Mouse (Mus musculus) frontal cortex, adult 2 months (tissue): ENCODE results near the gene Plekhg1. TPM values are rescaled to one million over a fixed set of nuclear protein-coding genes. Genes with fewer than 3 reads are reported as not detected.

Source experiments
- DNase-seq, 2 experiments: peaks; one replicate each; pipeline ENCODE4 v3.0.0; 2022; ENCODE audit warnings: low spot score in 1 of 2; ENCODE audit errors: extremely low spot score in 1 of 2
- polyA plus RNA-seq: library from polyadenylated mRNA; depleted of rRNA; stranded (reverse); fragments of >200 nt; gene quantifications from 2 replicates; pipeline ENCODE4 v1.2.3, GENCODE M21; 2012

Gene Plekhg1
- polyA plus RNA-seq, 1 experiment, result 6.4 TPM

DNA sequence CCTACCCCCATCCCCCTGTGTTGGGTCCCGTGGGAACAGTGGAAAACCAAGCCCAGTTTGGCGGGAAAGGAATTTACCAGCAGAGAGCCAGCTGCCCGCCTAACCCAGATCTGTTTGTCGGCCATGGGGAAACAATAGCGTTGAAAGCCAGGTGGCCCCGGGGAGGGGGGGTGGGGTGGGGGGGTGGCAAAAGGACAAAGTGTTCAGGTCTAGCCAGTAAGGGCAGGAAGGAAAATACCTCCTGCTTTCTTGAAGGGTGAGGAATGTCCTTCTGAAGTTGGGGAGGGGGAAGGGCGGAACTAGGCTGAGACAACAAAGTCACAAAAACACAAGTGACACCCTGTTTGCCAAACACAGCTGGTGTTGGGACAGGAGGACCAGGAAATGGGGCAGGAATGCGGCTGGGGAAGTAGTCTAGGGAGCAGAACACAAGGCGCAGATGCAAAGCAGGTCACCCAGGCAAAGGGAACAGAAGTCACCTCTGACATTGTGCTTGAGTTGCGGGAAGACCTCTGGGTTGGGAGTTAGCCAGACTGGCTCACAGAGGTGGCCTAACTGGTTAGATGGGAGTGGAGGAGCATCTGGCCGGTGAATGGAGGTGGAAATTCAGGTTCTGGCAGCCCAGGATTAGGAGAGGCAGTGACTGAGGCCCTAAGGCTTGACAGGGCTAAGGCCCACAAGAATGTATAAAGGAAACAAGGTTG lies 201.0 kb downstream of the Plekhg1 start:
- no peak for DNase-seq

DNA sequence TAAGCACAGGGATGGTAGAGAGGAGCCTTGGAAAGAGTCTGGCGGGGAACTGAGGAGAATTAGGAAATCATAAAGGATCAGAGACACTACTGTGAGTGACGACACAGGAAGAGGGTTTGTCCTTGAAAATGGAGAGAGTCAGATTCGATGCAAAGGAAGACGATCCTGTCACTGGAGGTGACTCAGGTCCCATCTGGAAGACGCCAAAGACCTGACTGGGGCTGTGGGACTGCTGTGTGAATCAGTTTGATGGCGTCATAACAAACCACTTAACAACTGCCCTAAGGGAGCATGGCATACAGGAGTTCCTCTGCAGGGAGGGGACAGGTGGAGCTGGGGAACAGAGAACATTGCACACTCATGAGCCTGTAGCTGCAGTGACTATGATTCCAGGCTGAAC lies 202.1 kb downstream of the Plekhg1 start:
- no peak for DNase-seq

- peak in 1 of 2 experiments; percentile 81 for DNase-seq
These were observed 203.6 kb downstream of the Plekhg1 start for GRCm38 (mm10) chr10:3943492-3944395.

- DNase-seq, result no peak
These were observed 206.7 kb downstream of the Plekhg1 start for GRCm38 (mm10) chr10:3946871-3947270.

DNA sequence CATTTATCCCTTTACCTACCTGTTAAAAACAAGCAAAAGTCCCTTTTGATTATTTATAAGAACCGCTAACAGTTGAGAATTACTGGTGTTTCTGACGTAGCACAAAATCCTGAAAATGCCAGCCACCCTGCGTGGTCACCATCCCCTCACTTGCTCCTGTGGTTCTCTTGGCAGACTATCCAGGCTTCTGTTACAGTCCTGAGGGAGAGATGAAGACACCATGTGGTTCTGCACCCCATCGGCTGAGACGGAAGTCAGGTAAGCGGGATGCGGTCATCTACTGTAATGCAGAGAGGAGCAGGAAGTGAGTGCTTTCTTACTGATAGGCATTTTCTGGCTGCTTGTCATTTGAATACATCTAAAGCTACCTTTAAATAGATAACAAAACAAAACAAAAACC lies 207.2 kb downstream of the Plekhg1 start:
- no peak for DNase-seq

- no peak for DNase-seq
These were observed 209.1 kb downstream of the Plekhg1 start for GRCm38 (mm10) chr10:3949306-3949705.

- no peak for DNase-seq
These were observed 216.3 kb downstream of the Plekhg1 start for GRCm38 (mm10) chr10:3956471-3956870.

- no peak for DNase-seq
These were observed 218.4 kb downstream of the Plekhg1 start for GRCm38 (mm10) chr10:3958591-3958990.

DNA sequence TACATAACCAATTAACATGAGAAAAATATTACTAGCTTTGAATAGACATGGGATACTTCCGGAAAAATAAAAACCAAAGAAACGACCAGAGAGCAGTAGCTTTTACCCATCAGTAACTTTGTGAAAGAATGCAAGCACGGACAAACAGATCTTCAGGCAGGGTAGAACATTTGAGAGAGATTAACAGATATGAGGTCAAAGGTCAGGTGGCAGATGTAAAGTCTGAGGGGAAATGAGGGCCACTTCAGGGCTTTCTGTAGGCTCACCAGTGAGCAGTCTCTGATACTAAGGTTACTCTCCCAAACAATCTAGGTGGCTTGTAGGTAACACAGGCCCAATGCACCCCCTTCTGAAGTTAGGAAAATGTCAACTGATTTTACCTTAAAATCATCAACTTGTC lies 228.9 kb downstream of the Plekhg1 start:
- no peak for DNase-seq

DNA sequence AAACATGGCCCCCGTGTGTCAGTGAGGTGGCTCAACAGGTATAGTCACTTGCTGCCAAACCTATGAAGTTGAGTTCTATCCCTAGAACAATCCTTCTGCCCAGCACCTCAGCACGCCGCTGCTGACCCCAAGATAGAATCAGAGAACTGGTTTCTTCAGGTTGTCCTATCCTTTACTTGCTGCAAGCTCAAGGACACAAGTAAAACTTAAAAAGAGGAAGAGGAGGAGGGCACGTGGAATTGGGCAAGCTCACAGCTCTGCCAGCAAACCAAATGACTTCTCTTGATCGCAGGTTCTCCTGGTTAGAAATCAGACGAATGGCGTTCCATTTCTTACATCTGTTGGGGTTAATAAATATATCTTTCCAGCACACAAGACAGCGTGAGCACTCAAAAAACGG lies 232.1 kb downstream of the Plekhg1 start:
- no peak for DNase-seq

DNA sequence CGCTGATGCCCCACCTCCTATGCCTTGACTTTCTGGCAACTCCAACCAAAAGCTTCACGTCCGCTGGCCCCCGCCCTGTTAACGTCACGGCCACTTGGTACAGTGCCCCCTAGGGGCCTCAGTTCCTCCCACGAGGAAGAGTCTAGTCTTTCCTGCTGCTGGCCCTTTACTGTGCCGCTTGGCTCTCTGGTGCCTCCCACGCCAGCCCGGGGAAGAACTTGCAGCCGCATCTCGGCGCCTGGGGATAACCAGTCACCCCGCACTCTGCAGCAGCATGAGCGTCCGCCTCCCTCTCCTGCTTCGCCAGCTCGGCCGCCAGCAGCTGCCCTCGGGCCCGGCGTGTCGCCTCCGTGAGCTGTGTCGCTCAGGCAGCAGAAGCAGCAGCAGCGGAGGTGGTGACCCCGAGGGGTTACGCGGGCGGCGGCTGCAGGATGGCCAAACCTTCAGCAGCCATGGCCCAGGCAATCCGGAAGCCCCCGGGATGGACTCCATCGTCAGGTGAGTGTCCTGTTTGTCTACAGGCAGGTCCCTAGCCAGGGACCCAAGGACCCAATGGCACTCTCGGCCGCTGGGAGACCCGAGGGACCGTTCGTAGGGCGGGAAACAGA lies 232.9 kb downstream of the Plekhg1 start, which contains the start of gene Mthfd1l:
Gene Mthfd1l (plus strand): TSS at position 138 of the 608 bp plus-strand sequence.
- DNase-seq, result peak; percentile 77 to 87

DNA sequence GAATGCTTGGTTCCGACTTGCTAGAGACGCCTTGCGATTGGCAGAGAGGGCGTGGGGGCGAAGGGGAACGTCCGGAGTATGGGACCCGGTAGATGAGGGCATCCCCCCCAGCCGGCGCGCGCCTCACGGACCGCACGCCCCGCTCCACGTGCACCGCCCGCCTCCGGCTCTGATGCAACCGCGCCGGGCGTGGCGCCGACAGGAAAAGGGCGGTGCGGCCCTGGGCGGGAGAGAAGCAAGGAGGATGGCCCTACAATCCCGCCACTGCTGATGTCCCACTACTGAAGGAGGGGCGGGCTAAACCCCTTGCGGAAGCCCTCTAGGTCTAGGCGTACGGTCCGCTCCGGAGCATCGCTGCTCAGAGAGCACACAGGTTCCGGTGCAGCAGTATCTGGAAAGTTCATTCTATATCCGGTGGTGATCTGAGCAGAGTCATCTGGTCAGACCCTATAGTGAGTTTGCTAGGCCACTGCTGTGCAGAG lies 233.5 kb downstream of the Plekhg1 start:
- peak; percentile 58 to 84 for DNase-seq

- DNase-seq, result no peak
These were observed 234.2 kb downstream of the Plekhg1 start for GRCm38 (mm10) chr10:3974380-3974779.

GRCm38 (mm10) chr10:3975898-3976622 lies 235.9 kb downstream of the Plekhg1 start:
- no peak for DNase-seq

DNA sequence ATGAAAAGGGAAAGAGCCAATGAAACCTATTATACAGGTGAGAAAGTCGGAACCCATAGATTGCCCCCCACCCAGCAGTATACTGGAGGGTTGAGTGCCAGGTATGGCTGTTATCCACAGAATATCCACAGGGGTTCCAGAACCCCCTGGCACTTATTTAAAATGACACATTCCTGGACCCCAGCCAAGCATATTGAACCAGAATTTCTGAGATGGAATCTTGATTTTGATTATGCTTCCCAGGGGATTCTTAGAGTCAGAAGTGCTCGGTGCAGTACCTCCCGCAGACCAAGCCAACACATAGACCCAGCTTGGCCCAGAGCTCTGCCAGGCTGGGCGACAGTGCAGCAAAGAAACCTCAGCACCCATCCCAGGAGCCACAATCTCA lies 236.5 kb downstream of the Plekhg1 start:
- no peak for DNase-seq

GRCm38 (mm10) chr10:3978326-3978725 lies 238.2 kb downstream of the Plekhg1 start:
- DNase-seq, result no peak

DNA sequence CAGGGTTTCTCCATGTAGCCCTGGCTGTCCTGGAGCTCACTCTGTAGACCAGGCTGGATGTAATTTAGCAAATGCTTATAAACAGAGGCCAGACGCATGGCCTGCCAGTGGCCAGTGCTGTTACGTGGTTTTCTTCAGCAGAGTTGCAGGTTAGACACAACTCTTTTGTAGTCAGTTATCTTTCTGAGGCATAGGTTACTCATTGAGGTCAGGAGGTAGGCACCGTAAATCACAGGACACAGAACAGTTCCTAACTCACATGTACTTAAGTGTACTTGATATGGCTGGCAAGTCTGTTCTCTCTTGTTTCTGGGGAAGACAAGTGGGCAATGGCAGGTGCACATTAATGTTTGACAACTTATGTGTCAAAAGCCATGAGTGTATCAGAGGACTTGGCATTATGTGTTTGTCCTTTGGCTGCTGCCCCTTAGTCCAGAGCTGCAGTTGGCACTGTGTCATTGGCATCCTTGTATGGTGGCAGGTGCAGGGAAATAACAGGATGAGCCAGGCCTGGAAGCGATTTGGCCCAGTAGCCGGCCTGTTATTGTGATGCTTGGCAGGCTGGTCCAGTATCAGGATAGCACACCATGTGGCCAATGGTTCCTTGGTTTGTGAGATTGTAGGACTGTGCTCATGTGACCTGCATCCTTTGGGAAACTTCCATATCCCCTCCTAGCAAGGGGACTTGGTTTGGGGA lies 238.8 kb downstream of the Plekhg1 start:
- no peak for DNase-seq

DNA sequence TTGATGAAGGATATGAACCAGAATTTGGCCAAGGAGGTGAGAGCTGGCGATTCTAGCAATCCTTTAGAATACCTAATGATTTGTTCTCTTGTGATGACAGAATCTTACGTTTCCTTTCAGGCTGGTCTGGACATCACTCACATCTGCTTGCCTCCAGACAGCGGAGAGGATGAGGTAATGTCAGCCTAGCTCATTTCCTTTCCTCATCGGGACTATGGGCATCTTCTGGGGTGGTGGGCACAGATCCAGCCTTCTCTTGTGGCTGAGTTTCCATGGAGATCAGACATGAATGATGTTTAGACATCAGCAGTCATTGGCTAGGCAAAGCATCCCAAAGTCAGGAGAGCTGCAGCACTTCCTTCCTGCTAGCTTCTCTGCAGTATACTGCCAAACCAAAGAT lies 240.1 kb downstream of the Plekhg1 start:
- no peak for DNase-seq

DNA sequence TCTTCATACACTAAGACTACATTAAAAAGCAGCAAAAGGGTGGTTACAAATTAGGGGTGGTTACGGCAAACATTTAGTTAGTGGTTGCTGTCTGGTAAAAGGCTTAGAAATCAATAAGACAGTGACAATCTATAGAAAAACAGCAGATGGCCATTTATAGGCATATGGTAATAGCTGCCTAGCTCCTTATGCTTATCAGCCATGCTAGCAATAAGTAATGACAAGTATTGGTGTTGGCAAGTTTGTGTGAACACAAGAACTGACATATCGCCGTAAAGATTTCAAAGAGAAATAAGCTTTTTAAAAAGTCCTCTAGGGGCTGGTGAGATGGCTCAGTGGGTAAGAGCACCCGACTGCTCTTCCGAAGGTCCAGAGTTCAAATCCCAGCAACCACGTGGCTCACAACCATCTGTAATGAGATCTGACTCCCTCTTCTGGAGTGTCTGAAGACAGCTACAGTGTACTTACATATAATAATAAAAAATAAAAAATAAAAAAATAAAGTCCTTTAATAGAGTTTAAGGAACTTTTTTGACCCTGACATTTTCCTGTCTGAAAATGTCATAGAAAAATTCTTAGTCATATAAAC lies 250.2 kb downstream of the Plekhg1 start:
- DNase-seq, result no peak
